Mouse (Mus musculus) ES-E14 (cell line): ENCODE data around the gene Nceh1. TPM values are rescaled to one million over a fixed set of nuclear protein-coding genes. Genes with fewer than 3 reads are reported as not detected.
A peak's percentile ranks its signal among the peaks of the same experiment; 100 is the strongest.

Experiments
- DNase-seq: peaks from one replicate; pipeline ENCODE4 v3.0.0-alpha.2; 2013; ENCODE audit warnings: low read depth, low spot score
- H3K27ac ChIP-seq: 2 replicates; pipeline ENCODE4 v1.5.1; 2012; ENCODE audit warnings: low read depth, mild to moderate bottlenecking, low read length, moderate library complexity, mixed read lengths; ENCODE audit not compliant: poor library complexity, insufficient read depth, severe bottlenecking
- H3K36me3 ChIP-seq: 2 replicates; pipeline ENCODE4 v1.6.1; 2012; ENCODE audit warnings: mild to moderate bottlenecking, low read length, moderate library complexity, mixed read lengths; ENCODE audit not compliant: control insufficient read depth, poor library complexity, insufficient read depth, severe bottlenecking
- H3K4me1 ChIP-seq, 2 experiments: fragments of 150-350 bp in 1 of 2; sonication (generic) in 1 of 2; 2 replicates each; pipeline ENCODE4 v1.6.1; 2012; ENCODE audit warnings: low read length in 2 of 2, mild to moderate bottlenecking in 1 of 2, mixed read lengths in 1 of 2; ENCODE audit not compliant: control insufficient read depth in 2 of 2, insufficient read depth in 2 of 2, poor library complexity in 1 of 2
- H3K4me3 ChIP-seq, 2 experiments: fragments of 150-350 bp in 1 of 2; sonication (generic) in 1 of 2; 2 replicates each; pipeline ENCODE4 v1.5.1; 2012; ENCODE audit warnings: low read length in 2 of 2, low read depth in 1 of 2, mild to moderate bottlenecking in 1 of 2, mixed read lengths in 1 of 2; ENCODE audit not compliant: insufficient read depth in 1 of 2, poor library complexity in 1 of 2, severe bottlenecking in 1 of 2
- H3K9ac ChIP-seq: 2 replicates; pipeline ENCODE4 v1.6.1; 2012; ENCODE audit warnings: low read depth, mild to moderate bottlenecking, low read length, mixed read lengths; ENCODE audit not compliant: poor library complexity, insufficient read depth, severe bottlenecking
- H3K9me3 ChIP-seq: fragments of 150-350 bp; sonication (generic); 2 replicates; pipeline ENCODE4 v1.6.1; 2012; ENCODE audit warnings: low read depth, mild to moderate bottlenecking, low read length; ENCODE audit not compliant: control insufficient read depth, insufficient read depth
- CHD2 ChIP-seq: IDR thresholded peaks from 2 replicates; pipeline ENCODE4 v1.6.1; 2014; ENCODE audit warnings: mild to moderate bottlenecking, low read depth, low read length, inconsistent platforms
- HCFC1 ChIP-seq: IDR thresholded peaks from 2 replicates; pipeline ENCODE4 v1.6.1; 2012; ENCODE audit warnings: low read length, inconsistent platforms, borderline replicate concordance; ENCODE audit not compliant: insufficient read depth
- MAFK ChIP-seq: IDR thresholded peaks from 2 replicates; pipeline ENCODE4 v1.6.1; 2014; ENCODE audit warnings: mild to moderate bottlenecking, low read depth, low read length, inconsistent platforms; ENCODE audit not compliant: insufficient read depth
- ZC3H11A ChIP-seq: IDR thresholded peaks from 2 replicates; pipeline ENCODE4 v1.6.1; 2012; ENCODE audit warnings: low read depth, mild to moderate bottlenecking, inconsistent platforms, low read length, borderline replicate concordance
- ZNF384 ChIP-seq: IDR thresholded peaks from 2 replicates; pipeline ENCODE4 v1.6.1; 2012; ENCODE audit warnings: low read depth, low read length, inconsistent platforms
- in situ Hi-C, 2 experiments: fragments of 600-800 bp; cut with MboI; formaldehyde crosslinking; loops; one replicate each; pipeline ENCODE4 v1.15.1; 2025; ENCODE audit warnings: low sequenced_read_pairs in 2 of 2, inconsistent platforms in 1 of 2; ENCODE audit not compliant: unreplicated experiment in 2 of 2
- total RNA-seq: library from RNA; depleted of rRNA; stranded (reverse); fragments of 300-350 nt; gene quantifications from 2 replicates; pipeline ENCODE4 v1.2.3, GENCODE M21; 2012

Gene Nceh1
- total RNA-seq, 1 experiment: 17.3 TPM

DNA sequence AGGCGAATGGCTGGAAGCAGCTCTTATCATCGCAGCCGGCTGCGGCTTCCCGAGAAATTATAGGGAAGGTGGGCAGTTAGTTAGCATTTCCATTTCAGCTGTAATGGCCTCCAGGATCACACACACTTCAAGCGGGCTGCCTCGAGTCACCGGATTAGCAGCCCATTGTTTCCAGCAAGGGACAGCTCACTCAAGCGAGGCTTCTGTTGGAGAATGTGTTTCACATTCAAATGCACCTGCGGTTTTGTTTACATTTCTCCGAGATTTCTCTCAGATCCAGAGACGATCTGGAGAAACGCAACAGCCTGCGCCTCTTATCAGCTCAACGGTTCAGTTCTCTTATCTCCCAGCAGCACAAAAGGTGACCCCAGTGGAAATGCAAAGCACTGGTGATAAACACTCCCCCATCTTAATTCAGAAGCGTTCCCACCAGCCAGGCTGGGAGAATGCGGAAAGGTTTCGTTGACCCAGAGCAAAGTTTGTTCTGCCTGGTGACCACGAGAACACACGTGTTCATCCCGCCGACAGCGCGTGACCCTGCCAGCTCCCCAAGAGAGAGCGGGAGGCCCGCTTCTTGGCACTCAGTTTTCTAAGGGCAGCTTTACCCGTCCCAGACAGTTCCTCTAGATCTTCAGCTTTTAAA, 100.4 kb downstream of the Nceh1 start:
- H3K4me1 ChIP-seq: peaks cover 5 to 11% of the 10 kb centered on the region in 2 experiments; a peak in 3 of 4 replicates
- DNase-seq: no peak
- TF ChIP-seq HCFC1: no peak
- TF ChIP-seq MAFK: no peak
- TF ChIP-seq CHD2: no peak
- TF ChIP-seq ZC3H11A: no peak
- no peak for TF ChIP-seq ZNF384
- peak overlapping the region; percentile 10 to 21; a peak in 2 of 4 replicates for H3K4me3 ChIP-seq
- no peak overlapping the region for H3K9ac ChIP-seq
- no peaks in the 10 kb centered on the region for H3K9me3 ChIP-seq
- H3K36me3 ChIP-seq: no peaks in the 10 kb centered on the region
- in situ Hi-C loops: no loop called here
- no peak overlapping the region for H3K27ac ChIP-seq

DNA sequence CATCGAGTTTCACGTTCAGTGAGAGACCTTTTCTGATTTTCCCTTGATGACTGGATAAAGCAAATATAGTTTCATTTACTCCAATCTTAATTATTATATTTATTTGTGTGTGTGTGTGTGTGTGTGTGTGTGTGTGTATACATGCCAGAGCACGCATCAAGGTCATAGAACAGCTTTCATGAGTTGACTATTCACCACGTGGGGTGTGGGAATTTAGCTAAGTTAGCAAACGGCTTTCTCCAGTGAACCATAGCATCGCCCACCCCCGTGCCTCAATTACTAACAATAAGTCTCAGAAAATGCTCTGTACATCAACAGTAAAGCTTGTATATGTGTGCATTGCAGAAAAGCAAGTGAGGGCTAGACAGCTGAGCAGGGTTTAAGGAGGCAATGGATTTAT, 101.0 kb downstream of the Nceh1 start:
- H3K9me3 ChIP-seq: no peaks in the 10 kb centered on the region
- no peak overlapping the region for H3K27ac ChIP-seq
- no peaks in the 10 kb centered on the region for H3K36me3 ChIP-seq
- in situ Hi-C loops: no loop called here
- no peak for DNase-seq
- no peak overlapping the region for H3K4me3 ChIP-seq
- no peak overlapping the region for H3K9ac ChIP-seq
- TF ChIP-seq MAFK (no peak), CHD2 (no peak), HCFC1 (no peak), ZNF384 (no peak), ZC3H11A (no peak)
- peaks cover 5 to 11% of the 10 kb centered on the region in 2 experiments; a peak in 3 of 4 replicates for H3K4me1 ChIP-seq

DNA sequence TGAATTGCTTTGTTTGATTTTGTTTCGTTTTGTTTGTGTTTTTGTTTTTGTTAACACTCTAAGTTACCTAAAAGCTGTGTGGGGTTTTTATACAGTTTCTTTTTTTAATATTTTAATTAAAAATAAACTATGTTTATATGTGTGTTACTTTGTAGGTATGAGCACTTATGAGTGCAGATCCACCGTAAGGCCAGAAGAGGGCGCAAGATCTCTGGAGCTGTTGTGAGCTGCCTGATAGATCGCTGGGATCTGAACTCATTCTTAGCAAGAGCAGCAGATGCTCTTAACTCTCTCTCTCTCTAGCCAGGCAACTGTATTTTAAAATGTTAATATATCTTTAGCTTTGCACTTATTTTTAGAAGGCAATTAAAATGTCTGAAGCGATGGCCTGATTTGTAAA, 101.5 kb downstream of the Nceh1 start:
- Histone ChIP-seq H3K4me1 (peaks cover 5 to 11% of the 10 kb centered on the region in 2 experiments; a peak in 3 of 4 replicates), H3K4me3 (no peak overlapping the region), H3K27ac (no peak overlapping the region), H3K9me3 (no peaks in the 10 kb centered on the region), H3K9ac (no peak overlapping the region), H3K36me3 (no peaks in the 10 kb centered on the region)
- TF ChIP-seq ZNF384 (no peak), MAFK (no peak), HCFC1 (no peak), CHD2 (no peak), ZC3H11A (peak; percentile 55; the same call in 1 of the 2 replicates)
- DNase-seq: no peak
- in situ Hi-C loops: no loop called here

DNA sequence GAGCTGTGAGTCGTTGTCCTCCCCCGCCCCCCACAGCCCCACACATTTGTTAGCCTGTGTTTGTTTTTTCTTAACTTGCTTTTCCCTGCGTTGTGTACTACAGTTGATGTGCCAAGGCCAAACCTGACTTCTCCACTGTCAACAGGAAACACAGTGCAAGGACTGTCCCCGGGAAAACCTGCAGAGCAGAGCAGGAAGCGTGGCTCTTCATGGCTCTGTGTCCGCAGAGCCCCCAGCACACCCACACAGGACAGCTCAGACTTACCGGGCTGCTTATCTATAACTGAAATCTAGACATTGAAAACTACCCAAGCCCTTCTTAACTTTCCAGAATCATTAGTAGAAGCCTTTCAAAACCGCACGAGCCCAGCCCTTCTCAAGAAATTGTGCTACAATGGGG, 102.3 kb downstream of the Nceh1 start:
- TF ChIP-seq CHD2: no peak
- TF ChIP-seq ZC3H11A: no peak
- TF ChIP-seq HCFC1: no peak
- no peak for TF ChIP-seq ZNF384
- TF ChIP-seq MAFK: no peak
- Histone ChIP-seq H3K9me3 (no peaks in the 10 kb centered on the region), H3K36me3 (no peaks in the 10 kb centered on the region), H3K9ac (no peak overlapping the region), H3K4me1 (peaks cover 5 to 11% of the 10 kb centered on the region in 2 experiments; a peak in 3 of 4 replicates), H3K27ac (no peak overlapping the region), H3K4me3 (no peak overlapping the region)
- in situ Hi-C loops: no loop called here
- DNase-seq: no peak

DNA sequence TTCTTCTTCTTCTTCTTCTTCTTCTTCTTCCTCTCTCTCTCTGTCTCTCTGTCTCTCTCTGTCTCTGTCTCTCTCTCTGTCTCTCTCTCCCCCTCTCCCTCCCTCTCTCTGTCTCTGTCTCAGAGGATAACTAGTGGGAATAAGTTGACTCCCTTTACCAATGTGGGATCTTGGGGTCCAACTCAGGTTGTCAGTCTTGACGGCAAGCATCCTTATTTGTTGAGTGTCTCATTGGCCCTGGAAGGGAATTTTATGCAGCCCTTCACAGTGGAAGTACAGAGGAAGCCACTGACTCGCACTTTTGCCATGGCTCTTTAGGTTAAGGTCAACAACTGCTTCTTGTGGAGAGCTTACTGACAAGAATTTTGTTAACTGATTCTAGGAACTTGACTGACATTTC, 105.5 kb downstream of the Nceh1 start:
- Histone ChIP-seq H3K36me3 (no peaks in the 10 kb centered on the region), H3K27ac (no peak overlapping the region), H3K9me3 (no peaks in the 10 kb centered on the region), H3K4me1 (peaks cover 2 to 3% of the 10 kb centered on the region in 2 experiments; a peak in 2 of 4 replicates), H3K4me3 (no peak overlapping the region), H3K9ac (no peak overlapping the region)
- no peak for TF ChIP-seq ZC3H11A
- no peak for TF ChIP-seq HCFC1
- no peak for TF ChIP-seq ZNF384
- no peak for TF ChIP-seq MAFK
- TF ChIP-seq CHD2: no peak
- DNase-seq: no peak
- in situ Hi-C loops: no loop called here
